Mouse (Mus musculus) heart, adult 9 months (tissue): ENCODE measurements around the gene Mecr.

Experiments used
- DNase-seq, 2 experiments: peaks; one replicate each; pipeline ENCODE4 v3.0.0; 2022; ENCODE audit warnings: low spot score in 2 of 2

The Mecr gene

GRCm38 (mm10) chr4:131836351-131836881 lies 6.9 kb upstream of the Mecr start:
- DNase-seq: peak; percentile 40 to 44

DNA sequence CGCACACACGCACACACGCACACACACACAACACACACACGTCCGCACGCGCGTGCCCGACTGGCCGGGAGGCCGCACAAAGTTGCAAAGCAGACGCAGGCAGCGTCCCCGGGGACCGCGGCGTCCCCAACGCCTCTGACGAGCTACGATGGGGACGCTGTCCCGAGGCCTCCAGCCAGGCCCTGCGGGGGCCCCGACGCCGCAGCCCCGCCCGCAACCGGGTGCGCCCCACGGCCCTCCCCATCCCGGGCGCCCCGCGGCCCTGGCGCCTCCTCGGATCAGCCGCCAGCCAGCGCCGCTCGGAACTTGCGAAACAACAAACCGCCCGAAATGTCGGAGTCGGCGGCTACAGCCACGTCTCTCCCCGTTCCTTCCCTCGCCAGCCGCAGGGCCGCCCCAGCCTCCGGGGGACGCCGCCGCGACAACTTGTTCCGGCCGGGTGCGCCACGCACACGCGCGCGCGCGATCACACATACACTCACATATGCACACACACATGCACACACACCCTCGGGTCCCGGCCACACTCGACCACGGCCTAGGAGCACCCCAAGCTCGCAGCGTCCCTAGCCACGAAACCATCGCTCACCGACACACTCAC lies 6.3 kb upstream of the Mecr start:
- peak in 1 of 2 experiments; percentile 41 for DNase-seq

DNA sequence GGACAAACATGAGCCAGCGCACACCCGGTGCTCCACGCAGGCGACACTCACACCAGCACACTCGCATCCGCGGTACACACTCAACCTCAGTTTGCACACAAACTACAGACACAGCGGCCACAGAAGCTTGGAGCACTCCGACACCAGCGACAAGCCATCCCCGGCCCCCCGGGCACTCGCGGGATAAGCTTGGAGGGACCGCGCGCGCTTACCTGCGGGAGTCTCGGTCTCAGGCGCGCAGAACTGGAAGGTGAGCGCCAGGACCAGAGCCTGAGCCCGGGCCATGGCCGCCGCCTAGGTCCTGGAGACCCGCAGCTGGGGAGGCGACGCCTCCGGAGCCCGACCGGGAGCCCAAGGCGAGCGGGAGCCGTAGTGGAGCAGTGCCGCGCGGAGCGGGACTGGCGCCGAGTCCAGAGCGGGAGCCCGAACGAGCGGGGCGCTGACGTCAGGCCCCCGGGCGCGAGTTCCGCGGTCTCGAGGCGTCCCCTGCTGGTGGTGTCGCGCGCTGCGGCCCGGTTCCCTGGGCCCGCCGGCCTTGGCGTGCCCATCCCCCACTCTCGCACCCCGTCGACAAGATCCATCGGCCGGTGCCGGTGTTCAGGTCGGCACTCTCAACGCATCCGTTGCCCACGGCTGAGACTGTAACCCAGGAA lies 5.3 kb upstream of the Mecr start, which contains the start of gene Ptpru:
Gene Ptpru, minus strand, starts transcription at position 417 of the 653 bp plus-strand sequence.
- peak; percentile 88 to 89 for DNase-seq

GRCm38 (mm10) chr4:131845991-131846778 lies 2.9 kb downstream of the Mecr start:
- no peak for DNase-seq

DNA sequence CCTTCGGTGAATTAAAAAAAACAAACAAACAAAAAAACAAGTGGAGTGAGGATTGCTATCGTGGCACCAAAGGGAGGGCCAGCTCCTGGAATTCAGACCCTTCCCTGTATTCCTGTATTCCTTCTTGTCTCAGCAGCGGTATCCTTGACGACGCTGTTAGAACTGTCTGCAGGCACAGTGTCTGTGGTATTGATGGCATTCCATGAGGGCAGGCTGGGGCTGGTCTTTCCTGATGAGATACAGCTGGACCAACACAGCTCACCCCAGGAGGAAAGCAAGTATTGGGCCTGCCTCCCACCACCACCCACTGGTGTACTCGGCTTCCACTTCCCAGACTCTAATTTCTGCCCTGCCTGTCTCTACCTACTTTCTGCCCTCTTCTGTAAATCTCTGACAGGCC lies 4.8 kb downstream of the Mecr start:
- no peak for DNase-seq

GRCm38 (mm10) chr4:131849986-131850638 lies 6.8 kb downstream of the Mecr start:
- peak; percentile 63 to 76 for DNase-seq

- no peak for DNase-seq
Measured at GRCm38 (mm10) chr4:131854950-131855349, 11.7 kb downstream of the Mecr start.

DNA sequence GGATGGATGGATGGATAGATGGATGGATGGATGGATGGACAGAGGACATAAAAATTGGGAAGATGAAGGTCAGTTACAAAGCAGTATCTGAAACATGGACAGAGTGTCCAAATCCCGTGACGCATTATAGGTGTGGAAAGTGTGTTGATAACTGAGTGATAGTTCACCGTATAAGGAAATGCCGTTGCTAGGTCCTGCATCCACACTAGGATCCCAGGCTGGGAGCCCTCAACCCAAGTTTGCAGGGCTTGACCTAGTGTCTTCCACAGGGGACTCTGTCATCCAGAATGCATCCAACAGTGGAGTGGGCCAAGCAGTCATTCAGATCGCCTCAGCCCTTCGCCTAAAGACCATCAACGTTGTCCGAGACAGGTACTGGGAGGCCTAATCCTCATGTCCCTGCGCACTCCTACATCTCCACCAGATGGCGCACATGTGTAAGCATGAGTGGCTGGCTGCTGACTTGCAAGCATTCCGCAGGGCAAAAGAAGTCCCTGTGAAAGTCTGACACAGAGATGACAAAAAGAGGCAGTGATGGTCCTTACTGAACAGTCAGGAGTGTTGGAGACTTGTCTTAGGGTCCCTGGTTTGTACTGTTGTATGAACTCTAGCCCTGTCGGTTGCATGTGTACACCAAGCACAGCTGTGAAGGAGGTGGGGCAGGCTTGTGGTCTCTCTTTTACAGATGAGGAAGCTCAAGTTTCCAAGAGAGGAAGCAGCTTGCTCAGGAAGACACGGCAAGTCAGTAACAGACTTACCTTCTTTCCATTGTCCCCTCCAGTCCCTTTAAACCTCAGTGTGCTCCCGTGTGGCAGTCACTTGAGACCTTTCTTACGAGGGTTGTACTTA lies 17.4 kb downstream of the Mecr start:
- DNase-seq: peak; percentile 65 to 77

GRCm38 (mm10) chr4:131861341-131861739 lies 18.1 kb downstream of the Mecr start:
- no peak for DNase-seq

- DNase-seq: no peak
Measured at GRCm38 (mm10) chr4:131872672-131873292, 29.5 kb downstream of the Mecr start.

- peak; percentile 91 to 94 for DNase-seq
Measured at GRCm38 (mm10) chr4:131873293-131874168, 30.3 kb downstream of the Mecr start, which contains the start of gene Srsf4. Gene Srsf4 (plus strand): TSS chr4:131873617.

DNA sequence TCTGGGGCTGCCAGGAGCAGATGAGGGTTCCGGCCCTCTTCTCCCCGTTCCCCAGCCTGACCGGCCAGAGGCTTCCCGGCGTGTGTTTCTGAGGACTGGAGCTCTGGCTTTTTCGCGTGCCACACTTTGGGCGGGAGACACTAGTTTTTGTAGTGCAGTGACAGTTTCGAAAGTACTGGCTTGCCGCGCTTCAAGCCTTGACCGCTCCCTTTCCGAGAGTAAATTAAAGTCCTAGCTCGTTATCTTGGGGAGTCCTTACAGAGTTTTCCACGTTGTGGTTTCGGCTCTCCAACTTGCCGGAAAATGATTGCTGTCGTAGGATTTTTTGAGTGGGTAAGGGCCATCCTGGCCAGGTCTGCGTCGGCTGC lies 30.9 kb downstream of the Mecr start:
- DNase-seq: peak in 1 of 2 experiments; percentile 17

DNA sequence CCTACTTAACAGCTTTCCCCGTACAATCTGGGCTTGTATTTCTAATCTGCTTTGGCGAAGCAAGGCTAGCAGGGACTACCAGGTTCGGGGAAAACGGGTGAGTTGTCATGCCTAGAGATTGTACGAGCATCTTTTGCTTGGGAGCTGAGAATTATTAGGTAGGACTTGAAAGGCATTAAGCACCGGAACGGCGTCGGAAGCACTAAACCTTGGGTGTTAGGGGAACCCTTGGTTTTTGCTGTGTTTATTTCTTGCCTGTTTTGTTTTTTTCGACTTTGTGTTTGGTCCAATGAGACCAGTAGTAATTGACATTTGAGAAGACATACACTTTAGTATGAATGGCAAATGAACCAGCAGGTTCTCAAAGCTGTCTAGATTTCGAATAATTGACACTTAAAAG lies 31.3 kb downstream of the Mecr start:
- DNase-seq: no peak

DNA sequence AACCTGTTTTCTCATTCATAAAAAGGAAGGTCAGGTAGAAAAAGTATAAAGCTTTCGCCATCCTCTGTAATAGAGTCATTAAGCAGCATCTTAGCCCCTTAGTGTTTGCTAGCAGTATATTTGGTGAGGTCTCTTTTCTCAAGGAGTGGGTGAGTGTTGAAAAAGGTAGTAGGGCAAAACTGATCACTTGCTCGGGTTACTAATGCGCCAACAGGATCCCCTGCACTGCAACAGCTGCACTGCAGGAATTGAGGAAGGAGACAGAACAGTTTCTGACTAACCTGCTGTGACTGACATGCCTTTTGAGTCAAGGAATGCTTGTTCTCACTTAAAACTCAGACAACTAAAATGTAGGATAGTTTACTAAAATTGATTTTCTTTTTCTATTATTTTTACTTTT lies 32.0 kb downstream of the Mecr start:
- no peak for DNase-seq

- DNase-seq: no peak
Measured at GRCm38 (mm10) chr4:131876836-131877235, 33.6 kb downstream of the Mecr start.

- DNase-seq: no peak
Measured at GRCm38 (mm10) chr4:131879692-131880091, 36.4 kb downstream of the Mecr start.

- DNase-seq: no peak
Measured at GRCm38 (mm10) chr4:131881306-131881705, 38.0 kb downstream of the Mecr start.

DNA sequence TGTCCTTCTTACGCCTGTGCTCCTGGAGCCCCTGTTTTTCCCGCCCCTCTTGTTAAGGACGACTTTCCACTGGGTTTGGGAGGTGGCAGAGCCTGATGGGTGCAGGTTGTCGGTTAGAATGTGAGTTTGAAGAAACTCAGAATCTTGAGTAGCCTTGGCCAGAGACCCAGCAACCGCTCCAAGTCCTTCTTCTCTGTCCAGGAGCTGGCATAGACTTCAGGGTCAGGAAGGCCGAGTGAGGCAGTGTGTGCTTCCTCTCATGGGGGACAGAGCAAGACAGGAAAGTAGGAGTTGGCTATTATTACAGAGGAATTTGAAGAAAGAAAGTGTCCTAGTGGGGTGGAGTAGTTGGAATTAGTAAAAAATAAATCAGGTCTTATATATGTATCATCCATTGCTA lies 40.3 kb downstream of the Mecr start:
- DNase-seq: peak in 1 of 2 experiments; percentile 29

- peak; percentile 34 to 43 for DNase-seq
Measured at GRCm38 (mm10) chr4:131885376-131885775, 42.1 kb downstream of the Mecr start.
